Mouse (Mus musculus) forebrain, embryonic 11.5 days (tissue): ENCODE measurements at regions not wholly inside any gene's neighbourhood (a gene's known extent, or its start where the extent isn't known, plus 50 kb on each side); places are given as distances from the start of the nearest gene placed in this dataset.
A peak's percentile ranks its signal among the peaks of the same experiment; 100 is the strongest.
"Not testable (repeated sequence)": the region's sequence is repeated elsewhere in the genome, so short reads cannot be mapped to it uniquely, and the experiment has no call there.

Experiments
- ATAC-seq: fragments of 200-750 bp; cut with Nextera tagmentation; replicated peaks from 2 replicates; pipeline ENCODE4 v1.8.0; 2017; ENCODE audit warnings: moderate TSS enrichment; ENCODE audit not compliant: low FRiP score
- DNase-seq: peaks from one replicate; pipeline ENCODE4 v3.0.0-alpha.2; 2017; ENCODE audit warnings: low spot score
- H3K27ac ChIP-seq: fragments of 300-500 bp; sonication (generic); 2 replicates; pipeline ENCODE4 v1.5.1; 2014; ENCODE audit warnings: low read depth, low read length
- H3K27me3 ChIP-seq: fragments of 300-500 bp; sonication (generic); 2 replicates; pipeline ENCODE4 v1.6.1; 2014; ENCODE audit warnings: mild to moderate bottlenecking, low read length, mixed read lengths; ENCODE audit not compliant: control insufficient read depth, insufficient read depth
- H3K36me3 ChIP-seq: fragments of 300-500 bp; sonication (generic); 2 replicates; pipeline ENCODE4 v1.6.1; 2014; ENCODE audit warnings: mild to moderate bottlenecking, low read length, moderate library complexity, mixed read lengths; ENCODE audit not compliant: control insufficient read depth, insufficient read depth
- H3K4me1 ChIP-seq: fragments of 300-500 bp; sonication (generic); replicated peaks from 2 replicates; pipeline ENCODE4 v1.6.1; 2014; ENCODE audit warnings: low read length, mixed read lengths; ENCODE audit not compliant: control insufficient read depth, insufficient read depth
- H3K4me2 ChIP-seq: fragments of 300-500 bp; sonication (generic); 2 replicates; pipeline ENCODE4 v1.6.1; 2014; ENCODE audit warnings: low read depth, mild to moderate bottlenecking, low read length, moderate library complexity, mixed read lengths; ENCODE audit not compliant: severe bottlenecking
- H3K4me3 ChIP-seq: fragments of 300-500 bp; sonication (generic); 2 replicates; pipeline ENCODE4 v1.5.1; 2014; ENCODE audit warnings: low read depth, low read length
- H3K9ac ChIP-seq: fragments of 300-500 bp; sonication (generic); 2 replicates; pipeline ENCODE4 v1.6.1; 2014; ENCODE audit warnings: low read length
- H3K9me3 ChIP-seq: fragments of 300-500 bp; sonication (generic); 2 replicates; pipeline ENCODE4 v1.6.1; 2016; ENCODE audit warnings: low read length, mixed read lengths; ENCODE audit not compliant: control insufficient read depth
- WGBS: fragments of 180-500 bp; shearing (Covaris S2); extraction: QIAGEN DNeasy Blood & Tissue Kit; methylation state at CpG from one replicate; pipeline ENCODE4 v1.1.7; 2014; 5-methylcytosine and 5-hydroxymethylcytosine counted together

DNA sequence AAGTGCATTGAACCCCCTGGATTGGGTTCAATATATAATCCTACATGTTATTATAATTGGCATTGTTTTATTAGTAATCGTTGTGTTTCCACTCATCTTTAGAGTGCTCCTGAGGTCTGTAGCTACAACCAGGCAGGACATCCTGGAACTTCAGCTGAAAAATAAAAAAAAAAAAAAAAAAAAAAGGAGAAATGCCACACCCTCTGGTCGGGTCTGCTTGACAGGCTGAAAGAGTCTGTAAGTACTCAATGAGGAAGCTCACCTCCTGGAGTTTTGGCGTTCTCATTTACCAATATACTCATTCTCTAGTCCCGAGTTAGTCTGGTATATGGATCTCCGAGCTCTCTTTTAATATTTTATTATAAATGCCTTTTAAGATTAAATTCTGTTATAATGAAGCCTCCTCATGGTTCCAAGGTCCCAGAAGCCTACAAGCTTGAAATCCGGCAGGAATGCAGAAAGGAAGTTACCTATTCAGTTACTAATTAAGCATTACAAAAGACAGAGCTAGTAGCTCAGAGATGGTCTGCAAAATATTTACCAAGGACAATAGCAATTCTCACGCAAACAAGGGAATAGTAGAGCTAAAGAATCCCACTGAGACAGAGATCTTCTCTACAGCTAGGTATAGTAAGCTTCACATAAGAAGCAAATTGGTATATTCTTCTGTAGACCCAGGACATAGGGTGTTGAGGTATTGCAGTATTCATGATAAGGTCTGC is 745.7 kb upstream of the Gm5150 start:
- H3K4me3 ChIP-seq, result no peak overlapping the region
- H3K36me3 ChIP-seq, result no peaks in the 10 kb centered on the region
- no peak overlapping the region for H3K4me2 ChIP-seq
- H3K9me3 ChIP-seq, result no peaks in the 10 kb centered on the region
- H3K27me3 ChIP-seq, result no peaks in the 10 kb centered on the region
- no peak overlapping the region for H3K9ac ChIP-seq
- 79% methylated on average over 7 of the region's 7 CpGs for WGBS
- ATAC-seq (no peak), DNase-seq (no peak)
- no peak overlapping the region for H3K27ac ChIP-seq
- no peaks in the 10 kb centered on the region for H3K4me1 ChIP-seq

DNA sequence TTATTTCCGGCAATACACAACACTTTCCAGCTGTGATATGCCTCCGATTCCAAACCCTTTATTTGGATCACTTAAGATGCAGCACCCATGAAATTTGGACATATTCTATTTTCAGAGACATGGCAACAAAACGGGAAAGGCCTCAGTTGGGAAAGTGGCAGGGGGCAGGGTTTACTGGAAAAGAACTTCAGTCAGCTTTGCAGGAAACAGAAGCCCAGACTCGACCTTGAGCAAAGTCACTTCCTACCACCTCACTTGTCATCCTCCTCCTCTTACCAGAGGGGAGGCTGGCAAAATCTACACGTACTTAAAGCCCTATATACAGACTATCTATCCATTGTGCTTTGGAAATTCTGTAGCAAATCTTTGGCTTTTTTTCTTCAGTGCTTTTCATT is 727.7 kb upstream of the Gm5150 start:
- Histone ChIP-seq H3K9ac (no peak overlapping the region), H3K27ac (no peak overlapping the region), H3K36me3 (no peaks in the 10 kb centered on the region), H3K27me3 (no peaks in the 10 kb centered on the region), H3K4me1 (no peaks in the 10 kb centered on the region), H3K4me2 (no peak overlapping the region), H3K9me3 (no peaks in the 10 kb centered on the region), H3K4me3 (no peak overlapping the region)
- DNase-seq (no peak), ATAC-seq (no peak)
- WGBS, result 70% methylated on average over 5 of the region's 5 CpGs

DNA sequence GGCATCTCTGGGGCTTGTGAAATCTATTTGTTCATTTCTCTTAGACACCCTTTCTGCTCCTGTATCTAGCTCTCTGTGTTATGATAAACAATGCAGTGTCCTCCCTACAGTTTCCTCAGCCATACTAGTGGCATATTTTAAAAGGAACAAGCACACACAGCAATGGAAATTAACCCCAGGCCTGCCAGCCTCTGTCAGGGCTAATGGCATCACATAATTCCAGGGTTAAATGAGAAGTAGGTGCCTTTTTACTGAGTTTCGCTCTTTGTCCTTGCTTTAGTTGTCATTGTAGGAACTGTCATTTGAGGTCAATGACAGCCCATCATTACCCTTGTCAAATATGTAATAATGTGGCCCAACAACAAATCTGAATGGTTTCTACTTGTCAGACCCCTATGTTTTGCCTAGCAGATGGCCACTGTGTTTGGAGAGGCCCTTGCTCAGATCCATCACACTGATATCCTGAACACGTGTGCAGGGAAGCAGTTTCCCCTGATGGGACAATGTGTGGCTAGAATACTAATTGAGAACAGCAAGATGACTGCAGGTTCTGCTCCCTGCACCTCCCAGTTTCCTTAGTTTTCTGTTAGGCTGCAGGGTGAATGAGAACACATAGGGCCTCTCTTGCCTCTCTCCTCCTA is 727.2 kb upstream of the Gm5150 start:
- no peak for DNase-seq
- Histone ChIP-seq H3K36me3 (no peaks in the 10 kb centered on the region), H3K9ac (no peak overlapping the region), H3K9me3 (no peaks in the 10 kb centered on the region), H3K4me1 (no peaks in the 10 kb centered on the region), H3K27me3 (no peaks in the 10 kb centered on the region), H3K4me2 (no peak overlapping the region), H3K4me3 (no peak overlapping the region), H3K27ac (no peak overlapping the region)
- ATAC-seq, result peak; percentile 81
- WGBS, result 71% methylated on average over 2 of the region's 2 CpGs

DNA sequence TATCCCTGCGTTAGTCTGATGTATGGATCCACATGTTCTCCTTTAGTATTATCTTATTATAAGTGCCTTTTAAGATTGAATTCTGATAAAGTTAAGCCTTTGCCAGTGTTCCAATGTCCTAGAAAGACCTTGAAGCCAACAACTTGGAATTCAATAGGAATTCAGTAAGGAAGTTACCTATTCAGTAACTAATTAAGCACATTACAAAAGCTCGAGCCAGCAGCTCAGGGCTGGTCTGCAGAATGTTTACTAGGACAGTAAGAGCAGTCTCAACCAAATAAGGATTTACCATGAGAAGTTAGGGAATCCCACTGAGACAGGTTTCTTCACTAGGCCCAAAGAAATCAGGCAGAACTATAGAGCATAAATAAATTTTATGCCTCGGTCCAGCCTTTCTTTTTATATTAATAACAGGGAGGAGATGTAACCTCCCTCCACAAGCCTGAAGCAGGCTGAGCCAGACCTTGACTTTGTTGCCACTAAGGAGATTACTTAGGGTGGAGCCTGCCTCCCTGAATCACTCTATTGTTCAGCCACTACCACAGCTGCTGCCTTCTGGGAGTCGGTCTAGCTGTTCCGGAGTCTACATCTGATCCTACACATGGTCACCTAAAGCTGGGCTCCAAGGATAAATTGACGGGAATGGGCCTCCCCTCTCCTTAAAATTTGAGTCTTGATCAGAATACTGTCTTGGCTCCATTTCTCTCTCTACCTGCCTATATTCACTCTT is 718.3 kb upstream of the Gm5150 start:
- WGBS, result 87% methylated on average over 6 of the region's 6 CpGs
- not testable (repeated sequence) for DNase-seq, H3K4me1 ChIP-seq, H3K36me3 ChIP-seq, H3K4me3 ChIP-seq, H3K9me3 ChIP-seq, H3K4me2 ChIP-seq, H3K9ac ChIP-seq, ATAC-seq, H3K27me3 ChIP-seq, H3K27ac ChIP-seq

DNA sequence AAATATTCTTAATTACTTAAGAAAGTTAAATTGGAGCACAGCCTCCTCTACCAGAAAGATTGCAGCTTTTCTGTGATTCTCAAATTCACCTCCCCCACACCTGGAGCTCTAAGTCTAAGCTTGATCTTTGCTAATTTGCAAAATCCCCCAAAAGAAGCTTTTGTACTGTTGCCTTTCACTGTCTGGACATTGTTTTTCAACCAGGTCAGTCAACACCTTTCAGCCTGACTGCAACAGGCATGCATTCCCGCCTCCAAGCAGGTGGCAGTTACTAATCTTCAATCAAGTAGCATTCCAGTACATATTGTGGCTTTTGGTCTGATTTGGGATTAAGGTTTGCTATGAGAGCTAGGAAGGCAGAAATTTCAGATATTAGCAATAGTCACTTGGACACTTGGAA is 717.4 kb upstream of the Gm5150 start:
- Histone ChIP-seq H3K27me3 (no peaks in the 10 kb centered on the region), H3K9ac (no peak overlapping the region), H3K4me2 (no peak overlapping the region), H3K36me3 (no peaks in the 10 kb centered on the region), H3K4me3 (no peak overlapping the region), H3K9me3 (no peaks in the 10 kb centered on the region), H3K27ac (no peak overlapping the region), H3K4me1 (no peaks in the 10 kb centered on the region)
- WGBS, result 74% methylated on average over 1 of the region's 1 CpGs
- ATAC-seq (no peak), DNase-seq (no peak)

DNA sequence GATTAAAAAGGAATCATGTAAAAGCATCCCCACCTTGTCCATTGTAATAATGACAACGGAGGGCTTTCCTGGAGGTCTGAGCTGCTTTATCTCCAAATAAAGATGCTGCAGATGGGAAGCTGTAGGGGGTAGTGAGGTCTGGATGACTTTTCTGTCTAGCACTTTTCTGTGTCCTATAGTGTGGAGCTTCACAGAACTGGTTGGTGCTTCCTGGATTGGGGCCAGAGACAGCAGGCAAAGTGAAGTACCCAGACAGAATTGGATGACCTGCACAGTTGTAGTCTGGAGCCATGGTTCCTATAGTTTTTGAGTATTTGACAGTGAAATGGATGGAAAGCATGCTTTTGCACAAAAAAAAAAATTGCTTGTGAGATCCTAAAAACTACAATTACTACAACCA is 684.7 kb upstream of the Gm5150 start:
- Histone ChIP-seq H3K27me3 (no peaks in the 10 kb centered on the region), H3K9ac (no peak overlapping the region)
- no peak for ATAC-seq

DNA sequence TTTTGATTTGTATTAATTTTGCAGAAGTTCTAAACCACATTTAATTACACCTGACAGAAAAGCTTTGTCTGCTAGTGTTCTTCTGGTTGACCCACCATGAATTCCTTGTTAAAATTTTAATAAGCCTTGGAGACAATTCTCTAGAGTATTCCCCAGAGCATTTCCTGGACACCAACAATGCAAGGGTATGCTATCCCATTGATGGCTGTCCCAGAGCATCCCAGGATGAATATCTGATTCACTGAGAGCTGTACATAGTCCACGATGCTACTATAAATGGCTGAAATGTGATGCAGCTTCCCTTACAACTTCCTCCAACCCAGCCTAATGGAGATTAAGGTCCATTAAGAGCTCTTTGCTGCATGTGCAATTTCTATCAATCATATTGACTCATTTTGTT is 682.7 kb upstream of the Gm5150 start:
- Histone ChIP-seq H3K4me1 (no peaks in the 10 kb centered on the region), H3K4me2 (no peak overlapping the region), H3K4me3 (no peak overlapping the region), H3K27ac (no peak overlapping the region), H3K9ac (no peak overlapping the region), H3K27me3 (no peaks in the 10 kb centered on the region), H3K36me3 (no peaks in the 10 kb centered on the region), H3K9me3 (no peaks in the 10 kb centered on the region)
- no peak for DNase-seq
- WGBS, result 68% methylated on average over 1 of the region's 1 CpGs
- ATAC-seq, result no peak

More for the DNA sequence above, 684.7 kb upstream of the Gm5150 start:
- DNase-seq, result no peak
- no peaks in the 10 kb centered on the region for H3K9me3 ChIP-seq
- H3K4me3 ChIP-seq, result no peak overlapping the region
- H3K4me1 ChIP-seq, result no peaks in the 10 kb centered on the region
- H3K27ac ChIP-seq, result no peak overlapping the region
- no peaks in the 10 kb centered on the region for H3K36me3 ChIP-seq
- H3K4me2 ChIP-seq, result no peak overlapping the region
- 42% methylated on average over 1 of the region's 1 CpGs for WGBS

DNA sequence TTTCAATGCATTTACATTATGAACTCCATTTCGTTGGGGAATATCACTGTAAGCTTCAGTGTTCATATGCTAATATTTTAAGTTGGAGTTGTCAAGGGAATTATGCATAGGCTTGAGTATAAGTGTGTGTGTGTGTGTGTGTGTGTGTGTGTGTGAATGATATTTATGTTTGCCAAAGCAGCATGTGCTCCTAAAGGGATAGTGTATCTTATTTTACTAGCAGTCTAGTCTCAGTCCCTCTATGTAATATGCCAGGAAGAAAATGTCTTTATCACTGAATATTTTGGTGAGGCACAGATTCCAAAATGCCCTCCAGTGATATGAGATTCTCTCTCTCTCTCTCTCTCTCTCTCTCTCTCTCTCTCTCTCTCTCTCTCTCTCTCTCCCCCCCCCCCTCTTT is 651.3 kb upstream of the Gm5150 start:
- ATAC-seq (no peak), DNase-seq (no peak)
- Histone ChIP-seq H3K4me2 (no peak overlapping the region), H3K4me3 (no peak overlapping the region), H3K27me3 (no peaks in the 10 kb centered on the region), H3K36me3 (no peaks in the 10 kb centered on the region), H3K4me1 (no peaks in the 10 kb centered on the region), H3K9me3 (no peaks in the 10 kb centered on the region), H3K9ac (no peak overlapping the region), H3K27ac (no peak overlapping the region)
- WGBS, result 84% methylated on average over 1 of the region's 1 CpGs
